Mouse (Mus musculus) olfactory bulb, adult 2 months (tissue): ENCODE measurements around the gene Cyp2w1.
"Not testable (repeated sequence)": the region's sequence is repeated elsewhere in the genome, so short reads cannot be mapped to it uniquely, and the experiment has no call there.

Experiments used
- CTCF ChIP-seq: fragments of 200-500 bp; IDR thresholded peaks from 2 replicates; pipeline ENCODE4 v1.5.1; 2012; ENCODE audit warnings: low read depth, mild to moderate bottlenecking, low read length, moderate library complexity; ENCODE audit not compliant: insufficient read depth
- POLR2A ChIP-seq: fragments of 200-500 bp; IDR thresholded peaks from 2 replicates; pipeline ENCODE4 v1.6.1; 2012; ENCODE audit warnings: mild to moderate bottlenecking, low read depth, low read length, moderate library complexity; ENCODE audit not compliant: insufficient read depth

DNA sequence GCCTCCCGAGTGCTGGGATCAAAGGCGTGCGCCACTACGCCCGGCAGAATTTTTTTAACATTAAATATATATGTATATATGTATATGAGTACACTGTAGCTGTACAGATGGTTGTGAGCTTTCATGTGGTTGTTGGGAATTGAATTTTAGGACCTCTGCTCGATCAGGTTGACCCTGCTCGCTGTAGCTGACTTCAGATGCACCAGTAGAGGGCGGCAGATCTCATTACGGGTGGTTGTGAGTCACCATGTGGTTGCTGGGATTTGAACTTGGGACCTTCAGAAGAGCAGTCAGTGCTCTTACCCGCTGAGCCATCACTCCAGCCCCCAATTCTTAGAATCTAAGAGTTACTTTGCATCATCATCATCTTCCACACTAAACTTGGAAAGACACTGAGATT lies 18.0 kb upstream of the Cyp2w1 start:
- TF ChIP-seq CTCF, POLR2A: not testable (repeated sequence)
